Mouse (Mus musculus): Measurements from ENCODE around the gene Znrf3.
A peak's percentile ranks its signal among the peaks of the same experiment; 100 is the strongest.

Znrf3 gene

DNA sequence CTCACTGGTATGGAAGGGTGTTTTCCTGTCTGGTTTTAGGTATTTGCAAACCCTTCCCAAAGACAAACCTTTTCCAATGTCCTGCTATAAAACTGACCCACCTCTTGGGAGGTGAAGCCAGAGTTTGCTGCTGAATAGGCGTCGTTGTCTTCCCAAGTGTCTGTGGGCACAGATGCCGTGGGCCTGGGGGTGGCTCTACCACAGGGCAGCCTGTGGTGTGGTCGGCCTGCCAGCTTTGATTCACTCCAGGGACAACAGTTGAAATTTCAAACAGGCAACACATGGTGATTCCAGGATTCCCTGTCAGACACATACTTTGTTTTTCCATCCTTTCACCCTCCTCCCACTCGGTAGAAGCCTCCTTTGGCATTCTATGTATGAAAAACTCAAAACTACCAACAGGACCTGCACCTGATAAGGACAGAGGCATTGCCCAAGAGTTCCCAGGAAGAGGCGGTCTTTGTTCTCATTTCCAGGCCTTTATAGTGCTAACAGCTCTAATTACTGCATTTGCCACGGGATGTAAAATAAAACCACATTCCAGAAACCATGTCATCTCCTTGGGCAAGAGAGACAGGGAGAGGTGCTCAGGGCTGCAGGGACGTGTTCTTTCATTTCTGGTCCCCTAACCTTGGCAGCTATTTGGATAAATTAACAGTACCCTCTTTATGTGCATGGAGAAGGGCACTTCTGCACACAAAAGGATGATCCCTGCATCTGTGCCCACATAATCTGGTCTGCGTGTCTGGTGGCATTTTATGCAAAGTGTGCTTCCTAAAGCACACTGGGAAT is 173.2 kb downstream of the Znrf3 start:
- DNase-seq (ENCODE audit: low read depth, low spot score): no peak

GRCm38 (mm10) chr11:5269846-5270461 is 174.7 kb downstream of the Znrf3 start:
- DNase-seq (ENCODE audit: low read depth, low spot score): no peak

DNA sequence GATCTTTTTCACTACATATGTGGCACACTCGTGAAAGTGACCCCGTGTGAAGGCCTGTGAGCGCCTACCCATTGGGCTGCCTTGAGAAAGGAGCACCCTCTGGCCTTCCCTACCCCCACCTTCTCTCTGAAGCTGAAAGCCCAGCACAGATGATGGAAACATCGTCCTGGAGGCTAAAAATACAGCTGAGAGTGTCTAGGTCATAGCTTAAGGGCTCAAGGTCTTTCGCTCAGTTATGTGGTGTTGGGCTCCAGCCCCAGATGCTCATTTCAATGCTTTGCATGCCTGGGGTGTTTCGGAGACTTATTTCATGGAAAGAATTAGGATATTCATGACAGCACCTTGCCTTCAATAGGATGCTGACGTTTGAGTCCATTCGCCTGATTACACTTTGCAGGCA is 178.9 kb downstream of the Znrf3 start:
- DNase-seq (ENCODE audit: low read depth, low spot score): no peak

DNA sequence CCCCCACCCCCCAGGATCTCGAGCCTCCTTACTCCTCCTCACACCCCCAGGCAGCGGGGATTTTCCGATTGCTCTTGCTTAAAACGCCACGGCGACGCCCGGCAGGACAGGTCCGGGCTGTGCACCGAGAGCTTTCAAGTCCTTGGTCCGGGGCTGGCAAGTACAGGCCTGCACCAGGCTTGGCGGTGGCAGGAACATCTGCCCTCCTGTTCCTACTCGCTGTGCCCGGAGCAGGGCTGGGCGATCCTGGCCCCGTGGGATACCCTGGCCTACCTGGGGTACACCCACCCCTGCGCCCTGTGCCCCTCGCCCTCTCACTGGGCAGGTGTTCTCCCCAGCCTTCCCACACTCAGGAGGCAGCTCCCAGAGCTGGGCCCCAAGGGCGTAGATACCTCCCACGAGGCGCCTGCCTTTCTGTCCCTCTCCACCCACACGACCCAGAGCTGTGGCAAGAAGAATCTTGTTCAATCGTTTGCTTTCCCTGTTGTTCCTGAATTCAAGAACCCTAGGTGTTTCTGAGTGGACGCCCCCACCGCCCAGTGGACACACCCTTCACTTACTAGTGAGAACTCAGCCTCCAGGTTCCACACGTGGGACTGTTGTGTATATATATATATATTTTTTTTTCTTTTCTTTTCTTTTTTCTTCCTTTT is 181.4 kb downstream of the Znrf3 start:
- no peak for DNase-seq (ENCODE audit: low read depth, low spot score)

GRCm38 (mm10) chr11:5261508-5262392 is 182.9 kb downstream of the Znrf3 start, which contains the start of gene Kremen1:
Gene Kremen1, minus strand, starts transcription at chr11:5261558.
- peak; percentile 92 for DNase-seq (ENCODE audit: low read depth, low spot score)

GRCm38 (mm10) chr11:5260942-5261459 is 183.6 kb downstream of the Znrf3 start:
- DNase-seq (ENCODE audit: low read depth, low spot score): peak; percentile 72

DNA sequence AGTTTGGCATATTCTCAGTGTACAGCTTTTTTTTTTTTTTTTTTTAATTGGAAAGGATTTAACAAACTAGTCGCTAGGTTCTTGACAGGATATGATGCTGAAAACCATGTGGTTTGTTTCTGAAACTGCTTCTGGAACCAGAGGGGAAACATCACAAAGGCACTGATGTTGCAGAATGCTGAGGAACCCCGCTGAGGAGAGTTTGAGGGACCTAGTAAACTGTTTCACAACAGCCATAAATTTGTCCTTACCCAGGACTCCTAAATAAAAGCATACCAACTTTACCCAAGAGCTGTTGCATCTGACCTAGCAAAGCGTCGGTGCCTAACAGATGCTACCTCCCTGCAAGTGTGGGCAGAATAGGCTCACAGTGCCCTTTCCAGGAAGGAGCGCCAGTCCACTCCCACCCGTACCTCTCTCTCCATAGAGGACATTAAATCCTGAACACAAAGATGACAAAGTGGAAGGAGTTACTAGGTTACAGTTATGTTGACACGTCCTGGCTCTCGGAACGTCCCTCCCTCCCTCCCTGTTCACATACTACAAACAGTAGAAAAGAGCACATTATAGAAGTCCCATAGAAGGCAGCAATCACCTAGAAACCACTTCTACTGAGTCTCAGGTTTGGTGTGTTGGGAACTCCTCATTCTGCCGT is 184.6 kb downstream of the Znrf3 start:
- no peak for DNase-seq (ENCODE audit: low read depth, low spot score)

- no peak for DNase-seq (ENCODE audit: low read depth, low spot score)
Observed at GRCm38 (mm10) chr11:5258036-5258435, 186.6 kb downstream of the Znrf3 start.

- DNase-seq (ENCODE audit: low read depth, low spot score): no peak
Observed at GRCm38 (mm10) chr11:5257151-5257862, 187.3 kb downstream of the Znrf3 start.

DNA sequence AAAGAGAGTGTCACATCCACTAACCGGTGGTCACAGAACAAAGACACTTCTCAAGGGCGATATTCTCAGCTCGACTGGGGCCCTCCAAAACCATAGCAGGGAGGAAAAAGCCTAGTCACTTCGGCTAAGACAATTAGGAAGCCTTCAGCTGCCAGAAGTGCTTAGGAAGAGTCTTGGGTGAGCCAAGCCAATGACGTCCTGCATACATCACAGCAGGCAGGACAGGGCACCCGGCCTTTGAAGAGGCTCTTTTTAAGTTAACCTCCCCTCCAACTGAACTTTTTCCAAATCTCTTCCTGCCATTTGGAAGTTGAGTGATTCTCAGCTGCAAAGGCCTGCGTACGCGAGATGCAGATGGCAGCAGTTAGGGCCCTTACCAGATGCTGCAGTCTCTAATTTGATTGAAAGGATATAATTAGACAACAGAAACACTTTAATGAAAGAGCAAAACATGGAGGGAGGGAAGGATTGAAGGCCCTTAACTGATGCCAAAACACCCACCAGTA is 189.1 kb downstream of the Znrf3 start:
- no peak for DNase-seq (ENCODE audit: low read depth, low spot score)

GRCm38 (mm10) chr11:5254016-5254415 is 190.6 kb downstream of the Znrf3 start:
- DNase-seq (ENCODE audit: low read depth, low spot score): no peak

GRCm38 (mm10) chr11:5253528-5253927 is 191.1 kb downstream of the Znrf3 start:
- DNase-seq (ENCODE audit: low read depth, low spot score): no peak

DNA sequence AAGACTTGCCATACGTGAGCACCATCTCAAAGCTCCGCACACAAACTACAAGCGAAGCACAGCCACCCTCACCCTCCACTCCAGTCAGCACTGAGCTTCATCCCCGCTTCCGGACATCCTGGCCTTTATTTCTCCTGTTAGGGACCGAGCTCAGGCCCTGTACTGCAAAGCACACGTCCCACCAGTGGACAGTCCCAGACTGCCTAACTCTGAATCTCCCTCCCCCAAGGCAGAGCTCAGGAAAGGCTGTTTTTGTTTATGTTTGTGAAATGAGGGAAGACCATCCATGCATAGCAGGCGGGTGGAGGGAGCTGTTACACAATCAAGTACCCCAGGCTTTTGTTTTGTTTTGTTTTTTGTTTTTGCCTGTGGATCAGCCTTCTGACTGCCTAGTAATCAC is 191.9 kb downstream of the Znrf3 start:
- no peak for DNase-seq (ENCODE audit: low read depth, low spot score)

DNA sequence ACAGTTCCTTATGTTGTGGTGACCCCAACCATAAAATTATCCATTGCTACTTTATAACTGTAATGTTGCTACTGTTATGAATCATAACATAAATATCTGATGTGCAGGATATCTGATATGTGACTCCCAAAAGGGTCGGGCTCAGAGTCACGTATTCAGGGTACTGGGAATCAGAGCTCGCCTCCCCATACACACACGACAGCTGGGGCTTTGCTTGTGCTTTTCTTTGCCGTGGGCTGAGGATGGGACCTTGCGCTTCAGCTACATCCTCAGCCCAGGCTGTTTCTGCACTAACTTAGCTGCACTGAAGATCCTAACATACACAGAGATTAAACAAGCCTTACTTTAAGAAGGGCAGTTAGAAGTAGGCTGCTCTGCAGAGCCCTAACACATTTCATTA is 193.5 kb downstream of the Znrf3 start:
- DNase-seq (ENCODE audit: low read depth, low spot score): no peak

DNA sequence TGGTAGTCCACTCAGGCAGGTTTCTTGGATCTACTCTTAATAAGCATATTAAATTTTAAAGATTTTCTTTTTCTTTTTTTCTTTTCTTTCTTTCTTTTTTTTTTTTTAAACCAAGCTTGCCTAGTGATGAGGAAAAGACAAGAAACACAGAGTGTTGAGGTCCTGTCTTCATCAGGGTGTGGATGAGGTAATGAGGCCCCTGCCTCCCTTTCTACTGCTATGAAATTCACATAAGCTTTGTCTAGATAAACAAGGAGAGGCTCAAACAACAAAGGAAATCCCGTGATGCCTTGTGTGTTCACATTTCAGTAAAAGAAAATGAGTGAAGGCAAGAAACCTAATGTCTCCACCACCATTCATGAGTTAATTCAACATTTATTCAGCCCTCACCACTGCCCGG is 196.4 kb downstream of the Znrf3 start:
- no peak for DNase-seq (ENCODE audit: low read depth, low spot score)

GRCm38 (mm10) chr11:5245431-5245830 is 199.2 kb downstream of the Znrf3 start:
- DNase-seq (ENCODE audit: low read depth, low spot score): no peak

DNA sequence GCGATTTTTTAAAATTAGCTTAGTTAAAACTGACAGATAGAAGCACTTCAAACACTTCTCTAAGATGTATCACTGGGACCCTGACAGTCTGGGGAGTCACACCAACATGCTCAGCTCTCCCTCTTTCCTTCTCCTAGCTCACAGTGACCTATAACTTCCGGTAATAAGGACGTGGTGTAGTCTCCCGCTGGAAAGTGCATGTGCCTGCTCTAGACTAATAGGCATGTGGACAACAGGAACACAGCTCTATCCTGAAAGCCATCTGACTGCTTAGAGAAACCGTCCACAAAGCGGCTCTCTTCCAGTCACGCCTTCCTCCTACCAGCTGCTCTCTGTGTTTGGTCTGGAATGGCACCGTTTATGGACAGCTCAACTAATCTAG is 199.9 kb downstream of the Znrf3 start:
- DNase-seq (ENCODE audit: low read depth, low spot score): no peak

DNA sequence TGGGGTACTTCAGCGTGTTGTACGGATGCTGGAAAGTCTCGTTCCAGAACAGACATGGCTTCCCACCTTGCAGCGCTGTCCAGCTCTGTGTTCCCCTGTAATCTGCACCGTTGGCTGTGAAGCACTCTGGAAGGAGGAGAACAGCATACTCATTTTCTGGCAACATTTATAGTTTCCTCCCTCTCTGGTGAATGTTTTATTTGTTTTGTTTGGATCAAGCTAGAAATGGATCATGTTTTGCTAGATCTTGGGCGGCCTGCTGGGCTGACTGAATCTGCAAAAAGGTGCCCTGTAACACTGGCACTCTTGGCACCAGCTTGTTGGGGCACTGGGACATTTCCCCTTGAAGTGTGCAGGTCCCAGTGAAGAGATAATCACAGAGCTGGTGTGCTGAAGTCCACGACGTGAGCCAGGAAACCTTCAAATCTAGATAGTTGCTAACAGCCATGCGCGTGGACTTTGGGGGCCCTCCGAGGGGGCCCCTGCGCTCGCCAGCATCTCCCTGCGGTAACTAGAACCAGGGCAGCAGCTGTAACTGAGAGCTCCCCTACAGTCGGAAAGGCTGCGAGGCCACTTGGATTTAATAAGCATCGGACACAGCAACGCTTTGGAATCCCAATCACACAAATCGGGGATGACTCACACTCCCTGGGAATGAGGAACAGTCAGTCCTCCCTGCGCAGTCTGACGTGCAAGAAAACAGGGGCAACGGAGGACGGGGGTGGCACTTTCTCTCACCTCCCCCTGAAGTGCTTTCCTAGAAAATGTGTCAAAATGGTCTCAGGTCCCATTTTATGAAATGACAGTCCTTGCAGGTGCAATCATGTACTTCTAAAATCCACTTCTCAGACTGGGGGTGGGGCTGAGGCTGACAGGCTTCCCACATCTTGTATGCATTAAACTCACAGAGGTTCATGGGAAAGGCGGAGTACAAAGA is 200.6 kb downstream of the Znrf3 start:
- no peak for DNase-seq (ENCODE audit: low read depth, low spot score)

DNA sequence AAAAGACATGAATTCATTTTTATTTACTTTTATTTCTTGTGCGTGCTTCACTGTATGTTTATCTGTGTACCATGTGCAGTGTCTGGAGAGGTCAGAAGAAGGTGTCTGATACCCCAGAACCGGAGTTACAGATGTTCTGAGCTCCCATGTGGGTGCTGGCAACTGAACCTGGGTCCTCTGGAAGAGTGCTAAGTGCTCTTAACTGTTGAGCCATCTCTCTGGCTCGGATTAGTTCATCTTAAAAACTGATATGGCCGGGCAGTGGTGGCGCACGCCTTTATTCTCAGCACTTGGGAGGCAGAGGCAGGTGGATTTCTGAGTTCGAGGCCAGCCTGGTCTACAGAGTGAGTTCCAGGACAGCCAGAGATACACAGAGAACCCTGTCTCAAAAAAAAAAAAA is 201.4 kb downstream of the Znrf3 start:
- no peak for DNase-seq (ENCODE audit: low read depth, low spot score)

All from A20 (cell line).